Mouse (Mus musculus) neural tube, embryonic 11.5 days (tissue): Measurements from ENCODE around the gene Pcsk4. TPM values are rescaled to one million over a fixed set of nuclear protein-coding genes. Genes with fewer than 3 reads are reported as not detected.

Experiments used
- ATAC-seq: fragments of 200-750 bp; cut with Nextera tagmentation; 2 replicates; pipeline ENCODE4 v1.8.0; 2017; ENCODE audit warnings: moderate number of reproducible peaks, mild to moderate bottlenecking, moderate TSS enrichment, moderate library complexity; ENCODE audit not compliant: insufficient read depth, low FRiP score, low TSS enrichment
- DNase-seq: peaks from one replicate; pipeline ENCODE4 v3.0.0-alpha.2; 2015; ENCODE audit warnings: low spot score
- H3K27ac ChIP-seq: fragments of 300-500 bp; sonication (generic); 2 replicates; pipeline ENCODE4 v1.5.1; 2014; ENCODE audit warnings: low read depth, mild to moderate bottlenecking, low read length
- H3K27me3 ChIP-seq: fragments of 300-500 bp; sonication (generic); 2 replicates; pipeline ENCODE4 v1.6.1; 2014; ENCODE audit warnings: mild to moderate bottlenecking, low read length, mixed read lengths; ENCODE audit not compliant: control insufficient read depth, insufficient read depth
- H3K36me3 ChIP-seq: fragments of 300-500 bp; sonication (generic); 2 replicates; pipeline ENCODE4 v1.6.1; 2014; ENCODE audit warnings: mild to moderate bottlenecking, low read length, moderate library complexity, mixed read lengths; ENCODE audit not compliant: control insufficient read depth, insufficient read depth
- H3K4me1 ChIP-seq: fragments of 300-500 bp; sonication (generic); 2 replicates; pipeline ENCODE4 v1.6.1; 2014; ENCODE audit warnings: low read length, mixed read lengths; ENCODE audit not compliant: control insufficient read depth, insufficient read depth
- H3K4me2 ChIP-seq: fragments of 300-500 bp; sonication (generic); 2 replicates; pipeline ENCODE4 v1.6.1; 2014; ENCODE audit warnings: low read depth, mild to moderate bottlenecking, moderate library complexity
- H3K4me3 ChIP-seq: fragments of 300-500 bp; sonication (generic); 2 replicates; pipeline ENCODE4 v1.5.1; 2014; ENCODE audit warnings: low read depth, low read length
- H3K9ac ChIP-seq: fragments of 300-500 bp; sonication (generic); 2 replicates; pipeline ENCODE4 v1.6.1; 2014; ENCODE audit warnings: mild to moderate bottlenecking, low read length
- H3K9me3 ChIP-seq: fragments of 300-500 bp; sonication (generic); 2 replicates; pipeline ENCODE4 v1.6.1; 2016; ENCODE audit warnings: low read length; ENCODE audit not compliant: control insufficient read depth
- WGBS: fragments of 180-500 bp; shearing (Covaris S2); extraction: QIAGEN DNeasy Blood & Tissue Kit; methylation state at CpG from one replicate; pipeline ENCODE4 v1.1.7; 2014; 5-methylcytosine and 5-hydroxymethylcytosine counted together
- polyA plus RNA-seq: library from polyadenylated mRNA; unstranded; fragments of >200 nt; fragmentation: Nextera tagmentation; extraction: Ambion mirVana; gene quantifications from 2 replicates; pipeline ENCODE4 v1.2.1, GENCODE M21; 2014

Pcsk4 gene
- polyA plus RNA-seq, 1 experiment from 2014 or later = 2.0 TPM

DNA sequence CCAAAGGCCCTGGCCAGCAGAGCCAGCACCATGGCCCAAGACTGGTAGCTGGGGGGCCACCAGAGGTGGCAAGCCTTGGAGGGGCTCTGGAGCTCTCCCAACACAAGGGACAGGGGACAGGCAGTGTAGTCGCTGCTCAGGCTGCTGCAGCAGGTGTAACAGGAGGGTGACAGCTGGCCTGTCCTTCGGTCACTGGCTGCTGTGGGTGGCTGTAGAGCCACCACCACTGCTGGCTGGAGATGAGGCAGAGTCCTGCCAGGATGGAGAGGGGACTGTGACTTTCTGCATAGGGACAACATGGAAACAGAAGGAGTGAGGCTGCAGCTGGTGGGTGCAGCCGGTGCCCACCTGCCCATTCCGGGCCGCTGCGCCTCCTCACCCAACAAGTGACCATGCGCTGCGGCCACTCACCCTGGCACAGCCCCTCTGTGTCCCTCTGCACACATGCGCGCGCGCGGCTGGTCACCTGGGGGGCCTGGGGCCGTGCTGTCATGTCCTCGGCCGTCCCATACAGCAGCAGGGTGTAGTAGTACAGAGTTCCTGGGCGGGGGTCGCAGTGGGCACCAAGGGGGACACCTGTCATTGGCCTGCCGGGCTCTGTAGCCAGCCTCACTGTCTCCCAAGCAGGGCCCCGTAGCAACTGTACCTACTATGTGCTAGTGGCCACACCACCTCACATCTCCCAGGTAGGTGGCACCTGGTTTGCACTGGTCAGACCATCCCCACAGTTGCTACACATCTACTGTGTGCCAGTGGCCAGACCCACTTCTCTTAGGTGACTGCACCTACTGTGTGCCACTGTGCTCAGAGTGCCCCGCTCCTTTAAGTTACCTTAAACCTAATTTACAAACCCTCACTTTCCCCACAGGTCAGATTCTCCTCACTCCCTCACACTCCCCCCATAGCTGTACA lies 7.4 kb downstream of the Pcsk4 start:
- no peak overlapping the region for H3K4me3 ChIP-seq
- H3K27ac ChIP-seq = no peak overlapping the region
- H3K9ac ChIP-seq = no peak overlapping the region; the same call in 1 of the 2 replicates
- H3K4me2 ChIP-seq = peak overlapping the region; percentile 93; the same call in 1 of the 2 replicates
- H3K27me3 ChIP-seq = no peaks in the 10 kb centered on the region; the same call in 1 of the 2 replicates
- peaks cover 2% of the 10 kb centered on the region; the same call in 1 of the 2 replicates for H3K36me3 ChIP-seq
- no peak for DNase-seq
- H3K9me3 ChIP-seq = no peaks in the 10 kb centered on the region
- 93% methylated on average over 21 of the region's 21 CpGs for WGBS
- peaks cover 14% of the 10 kb centered on the region for H3K4me1 ChIP-seq
- ATAC-seq = no peak

- DNase-seq (no peak), ATAC-seq (no peak)
- Histone ChIP-seq H3K9me3 (no peaks in the 10 kb centered on the region), H3K36me3 (peaks cover 2% of the 10 kb centered on the region; the same call in 1 of the 2 replicates), H3K9ac (no peak overlapping the region), H3K27me3 (peaks cover 7% of the 10 kb centered on the region), H3K27ac (no peak overlapping the region), H3K4me1 (peaks cover 14% of the 10 kb centered on the region), H3K4me2 (no peak overlapping the region), H3K4me3 (no peak overlapping the region)
- 82% methylated on average over 6 of the region's 6 CpGs for WGBS
Measured at GRCm38 (mm10) chr10:80321014-80321669, 8.2 kb downstream of the Pcsk4 start.

GRCm38 (mm10) chr10:80320340-80320760 lies 8.9 kb downstream of the Pcsk4 start, which contains the start of gene 2310011J03Rik:
2310011J03Rik (minus strand) TSS chr10:80320537.
- H3K9me3 ChIP-seq = no peaks in the 10 kb centered on the region
- ATAC-seq (peak; percentile 45; the same call in 1 of the 2 replicates), DNase-seq (peak; percentile 91)
- H3K4me1 ChIP-seq = peaks cover 17% of the 10 kb centered on the region
- peak within 1 kb of the TSS; percentile 91 for H3K4me3 ChIP-seq
- H3K36me3 ChIP-seq = peaks cover 4% of the 10 kb centered on the region; the same call in 1 of the 2 replicates
- H3K9ac ChIP-seq = peak within 1 kb of the TSS; percentile 76
- H3K4me2 ChIP-seq = peak within 1 kb of the TSS; percentile 87
- H3K27ac ChIP-seq = no peak within 1 kb of the TSS
- under 1% methylated on average over 34 of the region's 34 CpGs for WGBS
- peaks cover 13% of the 10 kb centered on the region for H3K27me3 ChIP-seq

- Histone ChIP-seq H3K27ac (no peak overlapping the region), H3K9ac (no peak overlapping the region), H3K36me3 (peaks cover 7% of the 10 kb centered on the region), H3K4me2 (no peak overlapping the region; the same call in 1 of the 2 replicates), H3K9me3 (no peaks in the 10 kb centered on the region), H3K4me3 (no peak overlapping the region), H3K27me3 (peaks cover 43% of the 10 kb centered on the region), H3K4me1 (peaks cover 9% of the 10 kb centered on the region)
- ATAC-seq = no peak
- WGBS = 42% methylated on average over 10 of the region's 10 CpGs
- no peak for DNase-seq
Measured at GRCm38 (mm10) chr10:80317011-80317410, 12.3 kb downstream of the Pcsk4 start.

- Histone ChIP-seq H3K9ac (no peak overlapping the region), H3K27me3 (peaks cover 43% of the 10 kb centered on the region)
- no peak for DNase-seq
Measured at GRCm38 (mm10) chr10:80316359-80316781, 12.9 kb downstream of the Pcsk4 start.

DNA sequence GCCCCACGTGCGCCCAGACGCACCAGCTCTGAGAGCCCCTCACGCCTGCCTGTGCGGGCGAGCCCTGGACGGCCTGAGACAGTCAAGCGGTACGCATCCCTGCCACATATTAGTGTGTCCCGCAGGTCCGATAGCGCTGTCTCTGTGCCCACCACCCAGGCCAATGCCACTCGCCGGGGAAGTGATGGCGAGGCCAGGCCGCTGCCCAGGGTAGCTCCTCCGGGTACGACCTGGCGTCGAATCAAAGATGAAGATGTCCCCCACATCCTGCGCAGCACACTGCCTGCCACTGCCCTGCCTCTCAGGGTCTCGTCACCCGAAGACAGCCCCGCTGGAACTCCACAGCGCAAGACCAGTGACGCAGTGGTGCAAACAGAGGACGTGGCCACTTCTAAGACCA lies 14.0 kb downstream of the Pcsk4 start:
- Histone ChIP-seq H3K4me1 (peaks cover 9% of the 10 kb centered on the region), H3K27me3 (peaks cover 43% of the 10 kb centered on the region), H3K9ac (no peak overlapping the region), H3K9me3 (no peaks in the 10 kb centered on the region), H3K4me2 (no peak overlapping the region), H3K4me3 (no peak overlapping the region), H3K27ac (no peak overlapping the region), H3K36me3 (peaks cover 7% of the 10 kb centered on the region)
- WGBS = 47% methylated on average over 27 of the region's 27 CpGs
- ATAC-seq (no peak), DNase-seq (no peak)

More at GRCm38 (mm10) chr10:80316359-80316781, 12.9 kb downstream of the Pcsk4 start:
- Histone ChIP-seq H3K4me2 (no peak overlapping the region), H3K27ac (no peak overlapping the region), H3K4me1 (peaks cover 9% of the 10 kb centered on the region), H3K36me3 (peaks cover 7% of the 10 kb centered on the region), H3K9me3 (no peaks in the 10 kb centered on the region), H3K4me3 (no peak overlapping the region)
- WGBS = 27% methylated on average over 11 of the region's 11 CpGs
- ATAC-seq = no peak

DNA sequence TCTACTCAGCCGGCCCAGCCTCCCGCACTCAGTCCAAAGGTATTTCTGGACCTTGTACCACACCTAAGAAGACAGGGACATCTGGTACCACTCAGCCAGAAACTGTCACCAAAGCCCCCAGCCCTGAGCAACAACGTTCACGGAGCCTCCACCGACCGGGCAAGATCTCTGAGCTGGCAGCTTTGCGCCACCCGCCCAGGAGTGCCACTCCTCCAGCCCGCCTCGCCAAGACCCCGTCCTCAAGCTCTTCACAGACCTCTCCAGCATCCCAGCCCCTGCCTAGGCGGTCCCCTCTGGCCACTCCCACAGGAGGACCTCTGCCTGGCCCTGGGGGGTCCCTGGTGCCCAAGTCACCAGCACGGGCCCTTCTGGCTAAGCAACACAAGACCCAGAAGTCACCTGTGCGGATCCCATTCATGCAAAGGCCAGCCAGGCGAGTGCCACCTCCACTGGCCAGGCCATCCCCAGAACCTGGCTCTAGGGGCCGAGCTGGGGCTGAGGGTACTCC lies 14.8 kb downstream of the Pcsk4 start:
- no peak overlapping the region for H3K4me3 ChIP-seq
- no peak overlapping the region for H3K27ac ChIP-seq
- H3K36me3 ChIP-seq = peaks cover 7% of the 10 kb centered on the region
- 57% methylated on average over 16 of the region's 16 CpGs for WGBS
- H3K9me3 ChIP-seq = no peaks in the 10 kb centered on the region
- H3K9ac ChIP-seq = no peak overlapping the region
- peaks cover 43% of the 10 kb centered on the region for H3K27me3 ChIP-seq
- no peak overlapping the region for H3K4me2 ChIP-seq
- ATAC-seq (no peak), DNase-seq (no peak)
- peaks cover 6% of the 10 kb centered on the region for H3K4me1 ChIP-seq

DNA sequence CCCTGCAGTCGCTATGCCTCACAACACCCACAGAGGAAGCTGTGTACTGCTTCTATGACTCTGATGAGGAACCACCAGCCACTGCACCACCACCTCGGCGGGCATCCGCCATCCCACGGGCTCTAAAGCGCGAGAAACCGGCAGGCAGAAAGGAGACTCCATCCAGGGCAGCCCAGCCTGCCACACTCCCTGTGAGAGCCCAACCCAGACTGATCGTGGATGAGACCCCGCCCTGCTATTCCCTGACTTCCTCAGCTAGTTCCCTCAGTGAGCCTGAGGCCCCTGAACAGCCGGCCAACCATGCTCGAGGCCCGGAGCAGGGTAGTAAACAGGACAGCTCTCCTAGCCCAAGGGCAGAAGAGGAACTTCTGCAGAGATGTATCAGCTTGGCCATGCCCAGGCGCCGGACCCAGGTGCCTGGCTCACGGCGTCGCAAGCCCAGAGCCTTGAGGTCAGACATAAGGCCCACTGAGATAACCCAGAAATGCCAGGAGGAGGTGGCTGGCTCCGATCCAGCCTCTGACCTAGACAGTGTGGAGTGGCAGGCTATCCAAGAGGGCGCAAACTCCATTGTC lies 15.6 kb downstream of the Pcsk4 start:
- ATAC-seq (no peak), DNase-seq (no peak)
- Histone ChIP-seq H3K27me3 (peaks cover 43% of the 10 kb centered on the region), H3K4me3 (no peak overlapping the region), H3K36me3 (peaks cover 9% of the 10 kb centered on the region), H3K4me2 (no peak overlapping the region), H3K4me1 (peaks cover 3% of the 10 kb centered on the region), H3K9me3 (no peaks in the 10 kb centered on the region), H3K9ac (no peak overlapping the region; the same call in 1 of the 2 replicates), H3K27ac (no peak overlapping the region)
- WGBS = 52% methylated on average over 18 of the region's 20 CpGs
